Mouse (Mus musculus) erythroblast, embryonic 14.5 days (primary cell): ENCODE data around the gene Tor1a.

Experiments
- GATA1 ChIP-seq: IDR thresholded peaks from 2 replicates; pipeline ENCODE4 v1.6.1; 2012; ENCODE audit warnings: low read length, inconsistent platforms, mixed read lengths
- TAL1 ChIP-seq: IDR thresholded peaks from 3 replicates; pipeline ENCODE4 v1.6.1; 2012; ENCODE audit warnings: low read length, inconsistent platforms, mixed read lengths

GRCm38 (mm10) chr2:30952457-30952823, 15.3 kb downstream of the Tor1a start:
- TF ChIP-seq GATA1 (no peak), TAL1 (no peak)
